17 mouse cellular contexts compared by ENCODE assay signal in the genomic region with DNA sequence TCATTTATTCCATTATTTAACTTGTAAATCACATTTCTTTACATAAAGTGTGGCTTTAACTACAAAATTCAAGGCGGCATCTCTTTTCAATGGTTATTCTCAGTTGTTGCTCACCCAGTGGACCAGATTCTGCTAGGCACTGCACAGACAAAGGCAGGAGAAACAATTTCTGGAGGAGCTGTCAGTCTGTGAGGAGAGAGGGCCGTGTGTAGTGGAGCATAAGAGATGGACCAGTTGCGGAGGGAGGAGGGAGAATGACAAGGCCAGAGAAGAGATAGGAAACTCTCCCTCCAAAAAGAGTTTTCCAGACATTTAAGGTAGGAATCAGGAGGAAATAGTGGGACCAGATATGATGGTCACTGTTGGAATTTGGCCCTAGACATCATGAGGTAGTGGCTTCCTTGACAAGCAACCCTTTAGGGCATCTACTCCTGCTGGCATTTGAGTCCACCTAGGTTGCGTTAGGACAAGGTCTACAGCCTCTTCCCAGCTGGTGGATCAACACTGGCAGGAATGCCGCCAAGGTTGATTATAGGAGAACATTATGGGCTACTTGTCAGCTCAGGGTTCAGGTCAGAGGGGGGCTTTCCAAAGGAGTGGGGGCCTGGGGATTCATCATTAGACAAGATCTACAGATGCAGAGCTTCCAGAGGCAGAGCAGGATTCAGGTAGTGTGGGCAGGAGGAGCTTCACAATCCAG.
"Had no signal": no experiment of that assay in that cellular context is flagged by ENCODE, and none has a peak within 500 bp of the region (broad histone marks: within the 10 kb centered on the region; RNA-seq: fewer than 3 reads in every experiment).

No protein-coding gene starts in this region.

- ATAC-seq: hindbrain, postnatal 0 days; intestine, embryonic 16.5 days; liver, embryonic 12.5 days had no signal

- DNase-seq: gastrocnemius, adult 2 months; gastrocnemius, postnatal 10 days; gastrocnemius, postnatal 25 days; heart, adult 2 months; heart, postnatal 14 days; heart, postnatal 36 days; kidney, adult 11 months; kidney, adult 2 months; kidney, adult 9 months; kidney, postnatal 14 days; kidney, postnatal 36 days; layer of hippocampus, adult 9-11 months; layer of hippocampus, postnatal 36 days; left cerebral cortex, postnatal 4 days had no signal
